Mouse (Mus musculus) kidney, adult 2 months (tissue): ENCODE measurements around the gene B3gnt6.

Experiments used
- CTCF ChIP-seq: fragments of 200-500 bp; conservative IDR thresholded peaks from 2 replicates; pipeline ENCODE4 v1.5.1; 2011; ENCODE audit warnings: low read depth, mild to moderate bottlenecking, control low read depth, low read length, moderate library complexity, mixed read lengths; ENCODE audit not compliant: insufficient read depth, insufficient read length
- POLR2A ChIP-seq: fragments of 200-500 bp; IDR thresholded peaks from one replicate; pipeline ENCODE4 v1.6.1; 2011; ENCODE audit warnings: low read depth, low read length, control low read depth

- TF ChIP-seq CTCF (no peak), POLR2A (no peak)
Measured at GRCm38 (mm10) chr7:98158481-98158880, 40.8 kb downstream of the B3gnt6 start.
